Mouse (Mus musculus) spleen, postnatal 14 days (tissue): ENCODE data around the gene Accsl.

ENCODE experiments used
- DNase-seq, 2 experiments: peaks; one replicate each; pipeline ENCODE4 v3.0.0; 2021 to 2022; ENCODE audit warnings: low spot score in 2 of 2

Gene Accsl

DNA sequence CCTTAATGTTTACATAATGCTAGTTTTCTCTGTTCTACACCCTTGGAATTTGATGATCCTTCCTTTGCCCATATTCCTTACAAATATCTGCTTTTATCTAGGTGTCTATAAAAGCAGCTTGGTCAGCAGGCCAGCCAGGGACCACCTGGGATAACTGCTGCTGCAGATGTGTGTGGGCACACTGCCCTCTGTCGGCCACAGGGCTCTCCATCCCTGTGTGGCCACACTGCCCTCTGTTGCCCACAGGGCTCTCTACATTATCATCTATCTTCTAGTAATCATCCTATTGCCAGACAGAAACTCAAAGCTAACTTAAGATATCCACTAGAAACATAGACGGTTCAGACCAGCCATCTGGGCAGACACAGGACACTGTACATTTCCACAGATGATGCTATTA is 59.0 kb downstream of the Accsl start:
- no peak for DNase-seq

DNA sequence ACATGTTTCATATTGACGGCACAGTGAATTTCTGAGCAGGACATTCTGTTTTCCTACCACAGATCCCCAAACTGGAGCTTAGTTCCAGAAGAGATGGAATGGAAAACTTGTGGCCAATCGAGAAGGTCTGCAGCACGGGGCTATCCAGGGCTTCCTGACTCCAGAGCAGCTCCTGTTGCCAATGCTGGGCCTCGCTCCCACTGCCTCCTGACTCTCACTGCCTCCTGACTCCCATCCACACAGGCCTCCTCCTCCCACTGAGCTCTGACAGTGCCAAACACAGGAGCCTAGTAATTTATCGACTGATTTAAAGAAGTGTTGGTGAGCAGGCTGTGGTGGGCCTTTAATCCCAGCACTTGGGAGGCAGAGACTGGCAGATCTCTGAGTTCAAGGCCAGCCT is 60.9 kb downstream of the Accsl start:
- DNase-seq, result no peak

DNA sequence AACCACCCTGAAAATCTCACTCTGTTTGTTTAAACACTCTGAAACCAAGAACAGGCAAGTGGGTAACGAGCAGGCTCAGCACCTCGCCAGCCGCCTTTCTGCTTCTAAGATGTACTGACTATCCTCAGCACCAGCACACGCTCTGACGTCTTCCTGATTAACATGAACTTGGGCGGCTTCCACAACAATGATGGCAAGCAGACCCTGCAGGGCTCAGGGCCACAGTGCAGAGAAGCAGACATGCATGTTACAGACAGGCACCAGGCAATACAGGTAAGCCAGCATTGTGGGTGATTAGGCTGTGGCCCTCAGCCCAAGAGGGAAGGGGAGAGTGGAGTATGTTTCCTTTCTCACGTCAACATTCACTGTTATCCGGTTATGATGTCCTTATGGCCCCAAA is 61.5 kb downstream of the Accsl start:
- DNase-seq, result no peak

DNA sequence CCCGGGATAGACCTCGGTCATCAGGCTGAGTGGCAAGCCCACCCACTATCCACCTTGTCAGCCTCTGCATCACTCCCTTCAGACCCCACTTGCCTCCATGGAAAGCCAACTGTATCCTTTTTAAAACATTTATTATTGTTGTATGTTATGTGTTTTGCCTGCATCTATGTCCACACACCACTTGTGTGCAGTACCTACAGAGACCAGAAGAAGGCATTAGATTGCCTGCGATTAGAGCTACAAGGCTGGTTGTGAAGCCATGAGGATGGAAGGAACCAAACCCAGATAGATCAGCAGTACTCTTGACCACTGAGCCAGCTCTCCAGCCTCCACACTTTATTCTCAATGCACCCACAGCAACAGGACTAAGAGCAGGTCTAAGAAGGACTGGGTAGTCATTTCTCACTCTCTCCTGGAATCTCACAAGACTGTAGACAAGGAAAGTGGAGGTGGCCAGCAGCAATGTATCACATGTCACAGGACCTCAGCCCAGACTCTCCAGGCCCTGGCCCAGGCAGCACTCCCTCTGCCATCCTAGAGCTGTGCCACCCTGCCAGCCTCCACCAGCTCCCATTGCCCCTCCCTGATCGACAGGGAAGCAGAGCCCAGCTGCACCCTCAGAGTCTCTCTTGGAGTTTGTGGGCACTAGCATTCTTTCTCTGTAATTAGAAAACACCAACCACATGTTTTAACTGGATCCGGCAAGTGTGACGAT is 62.3 kb downstream of the Accsl start:
- no peak for DNase-seq

DNA sequence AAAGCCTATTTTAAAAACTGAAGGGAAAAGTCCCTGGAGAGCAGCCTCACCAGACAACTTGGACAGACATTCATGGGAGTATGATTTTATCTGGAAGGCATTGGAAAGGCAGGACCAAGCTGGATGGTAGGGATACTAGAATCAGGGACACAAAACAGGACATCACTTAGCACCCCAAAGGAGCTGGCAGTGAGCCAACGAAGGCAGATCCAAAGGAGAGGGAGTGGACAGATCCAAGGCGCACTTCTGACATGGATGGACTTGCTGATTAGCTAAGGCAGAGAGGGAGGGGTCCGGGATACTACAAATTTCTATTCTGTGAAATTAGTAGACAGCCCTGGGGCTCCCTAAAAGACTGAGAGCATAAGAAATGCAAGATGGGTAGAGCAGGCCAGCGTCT is 63.4 kb downstream of the Accsl start:
- no peak for DNase-seq
